Mouse (Mus musculus): ENCODE measurements around the gene Mast3. TPM values are rescaled to one million over a fixed set of nuclear protein-coding genes. Genes with fewer than 3 reads are reported as not detected.

Mast3 gene
- polyA plus RNA-seq, 1 experiment from 2014 or later = 13.9 TPM

DNA sequence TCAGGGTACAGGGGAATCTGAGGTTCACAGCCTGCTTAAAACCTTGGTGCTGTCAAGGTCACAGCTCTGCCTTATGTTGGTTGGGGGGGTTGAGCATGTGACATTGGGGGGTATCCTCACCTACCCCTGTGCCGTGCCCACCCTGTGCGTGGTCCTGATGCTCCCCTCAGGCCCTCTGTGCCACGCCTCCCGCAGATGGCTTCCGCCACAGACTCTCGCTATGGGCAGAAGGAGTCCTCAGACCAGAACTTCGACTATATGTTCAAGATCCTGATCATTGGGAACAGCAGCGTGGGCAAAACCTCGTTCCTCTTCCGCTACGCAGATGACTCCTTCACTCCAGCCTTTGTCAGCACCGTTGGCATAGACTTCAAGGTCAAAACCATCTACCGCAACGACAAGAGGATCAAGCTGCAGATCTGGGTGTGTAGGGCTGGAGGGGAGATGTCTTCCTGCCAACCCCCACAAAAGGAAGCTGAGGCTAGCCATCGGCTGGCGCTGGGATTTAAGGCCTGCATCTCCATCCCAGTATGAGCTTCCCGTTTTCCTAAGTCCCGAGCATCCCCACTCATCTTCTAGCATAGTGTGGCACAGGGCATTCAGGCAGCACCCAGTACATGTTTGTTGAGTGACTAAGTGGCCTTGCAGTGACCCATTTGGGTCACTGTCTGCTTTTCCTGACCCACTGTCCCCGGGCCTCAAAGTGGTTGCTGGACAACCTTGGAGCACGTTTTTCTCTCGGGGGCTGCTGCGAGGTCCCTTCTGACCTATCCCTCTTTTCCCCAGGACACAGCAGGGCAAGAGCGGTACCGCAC, 49.0 kb downstream of the Mast3 start:
- peak overlapping the region; percentile 97 for H3K4me2 ChIP-seq (replicated peaks)
- H3K27me3 ChIP-seq = no peaks in the 10 kb centered on the region
- peaks cover 22% of the 10 kb centered on the region; the same call in 1 of the 2 replicates for H3K36me3 ChIP-seq
- no peak for ATAC-seq (ENCODE audit: insufficient number of reproducible peaks, insufficient read depth, low FRiP score, low TSS enrichment)
- no peaks in the 10 kb centered on the region for H3K9me3 ChIP-seq
- no peak overlapping the region for H3K27ac ChIP-seq
- 81% methylated on average over 24 of the region's 24 CpGs for WGBS
- H3K4me1 ChIP-seq = peaks cover 33% of the 10 kb centered on the region
- peak overlapping the region; percentile 57 for H3K4me3 ChIP-seq
- peak overlapping the region; percentile 72 for H3K9ac ChIP-seq

- Histone ChIP-seq H3K9ac (peak overlapping the region; percentile 72), H3K9me3 (no peaks in the 10 kb centered on the region), H3K4me3 (peak overlapping the region; percentile 57), H3K4me1 (peaks cover 31% of the 10 kb centered on the region), H3K27me3 (no peaks in the 10 kb centered on the region; the same call in 1 of the 2 replicates), H3K27ac (peak overlapping the region; percentile 66), H3K36me3 (peaks cover 22% of the 10 kb centered on the region; the same call in 1 of the 2 replicates), H3K4me2 (replicated peaks) (peak overlapping the region; percentile 97)
- WGBS = 17% methylated on average over 50 of the region's 50 CpGs
- ATAC-seq (ENCODE audit: insufficient number of reproducible peaks, insufficient read depth, low FRiP score, low TSS enrichment) = peak; percentile 13
Observed at GRCm38 (mm10) chr8:70754871-70755660, 49.8 kb downstream of the Mast3 start.

DNA sequence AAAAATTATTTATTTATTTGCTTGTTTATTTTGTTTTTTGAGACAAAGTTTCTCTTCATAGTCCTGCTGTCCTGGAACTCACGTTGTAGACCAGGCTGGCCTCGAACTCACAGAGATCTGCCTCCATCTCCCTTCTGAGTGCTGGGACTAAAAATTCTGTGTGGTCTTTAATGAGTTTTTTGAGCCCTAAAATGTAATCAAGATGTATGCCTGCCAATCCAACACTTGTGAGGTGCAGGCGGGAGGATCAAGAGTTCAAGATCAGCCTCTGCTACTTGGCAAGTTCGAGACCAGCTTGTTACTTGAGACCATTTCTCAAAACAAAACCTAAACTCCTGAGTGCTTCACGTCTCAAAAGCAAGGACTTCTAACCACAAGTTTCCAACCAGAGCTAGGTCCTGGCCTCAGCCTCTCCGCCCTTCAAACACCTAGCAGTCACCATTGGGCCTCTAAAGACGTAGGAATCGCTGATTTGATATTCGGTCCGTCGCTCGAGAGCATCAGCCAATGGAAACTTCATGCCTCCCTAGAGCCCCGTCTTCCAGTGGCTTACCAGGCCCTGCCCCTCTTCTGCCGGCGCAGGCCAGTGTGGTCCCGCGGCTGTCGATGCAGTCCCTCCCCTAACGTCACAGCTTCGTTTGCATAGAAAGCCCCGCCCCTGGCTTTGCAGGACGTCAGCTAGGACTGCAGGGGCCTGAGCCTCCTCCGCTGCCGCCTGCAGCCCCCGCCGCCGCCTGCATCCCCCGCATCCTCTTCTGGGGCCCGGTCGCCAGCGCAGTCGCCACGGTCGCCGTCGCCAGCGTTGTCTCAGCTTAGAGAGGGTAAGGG, 50.6 kb downstream of the Mast3 start, which contains the start of gene Rab3a:
Gene Rab3a (plus strand): TSS at position 637 of the 828 bp plus-strand sequence.
- H3K27ac ChIP-seq = peak within 1 kb of the TSS; percentile 66
- peaks cover 25% of the 10 kb centered on the region for H3K4me1 ChIP-seq
- WGBS = 8% methylated on average over 36 of the region's 37 CpGs

GRCm38 (mm10) chr8:70753151-70753550, 51.7 kb downstream of the Mast3 start:
- no peaks in the 10 kb centered on the region for H3K9me3 ChIP-seq
- H3K36me3 ChIP-seq = peaks cover 17% of the 10 kb centered on the region; the same call in 1 of the 2 replicates
- no peak overlapping the region for H3K4me3 ChIP-seq
- 19% methylated on average over 21 of the region's 21 CpGs for WGBS
- H3K9ac ChIP-seq = no peak overlapping the region
- peak overlapping the region; percentile 51; the same call in 1 of the 2 replicates for H3K27ac ChIP-seq
- peaks cover 14% of the 10 kb centered on the region for H3K27me3 ChIP-seq
- H3K4me2 ChIP-seq (replicated peaks) = peak overlapping the region; percentile 30
- peaks cover 21% of the 10 kb centered on the region for H3K4me1 ChIP-seq
- ATAC-seq (ENCODE audit: insufficient number of reproducible peaks, insufficient read depth, low FRiP score, low TSS enrichment) = no peak

More for the DNA sequence above, 50.6 kb downstream of the Mast3 start, which contains the start of gene Rab3a:
- ATAC-seq (ENCODE audit: insufficient number of reproducible peaks, insufficient read depth, low FRiP score, low TSS enrichment) = peak; percentile 98
- Histone ChIP-seq H3K4me2 (replicated peaks) (peak within 1 kb of the TSS; percentile 97), H3K4me3 (peak within 1 kb of the TSS; percentile 57), H3K9me3 (no peaks in the 10 kb centered on the region), H3K36me3 (peaks cover 22% of the 10 kb centered on the region; the same call in 1 of the 2 replicates), H3K27me3 (peaks cover 3% of the 10 kb centered on the region; the same call in 1 of the 2 replicates), H3K9ac (peak within 1 kb of the TSS; percentile 72)

DNA sequence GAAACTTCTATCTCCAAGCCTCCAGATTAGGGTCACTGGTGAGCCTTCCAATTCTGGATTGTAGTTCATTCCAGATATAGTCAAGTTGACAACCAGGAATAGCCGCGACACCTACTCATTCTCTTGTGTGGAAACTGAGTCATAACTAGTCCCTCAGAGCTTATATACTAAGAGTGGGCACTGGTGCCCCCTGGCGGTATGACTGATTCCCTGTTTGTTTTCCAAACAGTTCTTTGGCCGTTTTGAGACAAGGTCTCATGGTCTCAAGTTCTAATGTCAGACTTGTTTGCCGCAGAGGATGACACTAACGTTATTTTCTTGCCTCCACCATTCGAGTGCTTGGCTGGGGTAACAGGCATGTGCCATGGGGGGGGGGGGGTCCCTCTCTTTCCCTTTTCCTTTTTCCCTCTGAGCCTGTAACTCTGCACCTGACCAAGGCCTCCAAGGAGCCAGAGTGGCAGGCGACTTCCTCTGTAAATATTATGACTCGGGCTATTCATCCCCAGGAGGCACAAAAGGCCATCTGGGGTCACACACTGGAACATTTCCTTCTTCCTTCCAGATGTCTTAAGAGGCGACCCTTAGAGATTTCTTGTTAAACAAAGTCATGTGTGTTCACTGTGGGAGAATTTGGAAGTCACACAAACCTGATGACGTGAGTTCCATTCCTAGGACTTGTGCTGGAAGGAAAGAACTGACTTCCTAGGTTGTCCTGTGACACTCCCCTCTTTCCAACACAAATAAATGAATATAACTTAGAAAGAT, 52.7 kb downstream of the Mast3 start:
- Histone ChIP-seq H3K27ac (peak overlapping the region; percentile 51; the same call in 1 of the 2 replicates), H3K4me3 (no peak overlapping the region), H3K27me3 (peaks cover 23% of the 10 kb centered on the region)

GRCm38 (mm10) chr8:70750128-70750680, 54.6 kb downstream of the Mast3 start:
- Histone ChIP-seq H3K27ac (no peak overlapping the region), H3K27me3 (peaks cover 43% of the 10 kb centered on the region), H3K36me3 (no peaks in the 10 kb centered on the region), H3K4me1 (peaks cover 13% of the 10 kb centered on the region), H3K4me3 (no peak overlapping the region), H3K4me2 (replicated peaks) (no peak overlapping the region), H3K9me3 (no peaks in the 10 kb centered on the region), H3K9ac (no peak overlapping the region)
- WGBS = 78% methylated on average over 13 of the region's 13 CpGs
- no peak for ATAC-seq (ENCODE audit: insufficient number of reproducible peaks, insufficient read depth, low FRiP score, low TSS enrichment)

More for the DNA sequence above, 52.7 kb downstream of the Mast3 start:
- no peaks in the 10 kb centered on the region for H3K9me3 ChIP-seq
- WGBS = 18% methylated on average over 11 of the region's 11 CpGs
- peaks cover 21% of the 10 kb centered on the region for H3K4me1 ChIP-seq
- 0 out of 2 replicates have a peak, but pooled peaks cover 11% of the 10 kb centered on the region for H3K36me3 ChIP-seq
- no peak for ATAC-seq (ENCODE audit: insufficient number of reproducible peaks, insufficient read depth, low FRiP score, low TSS enrichment)
- no peak overlapping the region for H3K9ac ChIP-seq
- H3K4me2 ChIP-seq (replicated peaks) = no peak overlapping the region

GRCm38 (mm10) chr8:70749097-70749674, 55.7 kb downstream of the Mast3 start:
- H3K36me3 ChIP-seq = no peaks in the 10 kb centered on the region
- H3K4me1 ChIP-seq = peaks cover 10% of the 10 kb centered on the region
- H3K27ac ChIP-seq = no peak overlapping the region
- WGBS = 80% methylated on average over 19 of the region's 19 CpGs
- H3K9me3 ChIP-seq = no peaks in the 10 kb centered on the region
- H3K9ac ChIP-seq = no peak overlapping the region
- H3K4me3 ChIP-seq = no peak overlapping the region
- no peak overlapping the region for H3K4me2 ChIP-seq (replicated peaks)
- H3K27me3 ChIP-seq = peaks cover 53% of the 10 kb centered on the region
- no peak for ATAC-seq (ENCODE audit: insufficient number of reproducible peaks, insufficient read depth, low FRiP score, low TSS enrichment)

GRCm38 (mm10) chr8:70748246-70749096, 56.4 kb downstream of the Mast3 start:
- no peaks in the 10 kb centered on the region for H3K9me3 ChIP-seq
- no peak overlapping the region for H3K4me3 ChIP-seq
- no peaks in the 10 kb centered on the region for H3K36me3 ChIP-seq
- peaks cover 16% of the 10 kb centered on the region for H3K4me1 ChIP-seq
- H3K27me3 ChIP-seq = peaks cover 60% of the 10 kb centered on the region
- WGBS = 88% methylated on average over 23 of the region's 23 CpGs
- H3K27ac ChIP-seq = no peak overlapping the region
- no peak overlapping the region for H3K9ac ChIP-seq
- no peak overlapping the region for H3K4me2 ChIP-seq (replicated peaks)
- ATAC-seq (ENCODE audit: insufficient number of reproducible peaks, insufficient read depth, low FRiP score, low TSS enrichment) = no peak

GRCm38 (mm10) chr8:70747211-70747890, 57.5 kb downstream of the Mast3 start:
- no peak overlapping the region for H3K9ac ChIP-seq
- peaks cover 13% of the 10 kb centered on the region for H3K4me1 ChIP-seq
- H3K4me2 ChIP-seq (replicated peaks) = no peak overlapping the region
- H3K27ac ChIP-seq = no peak overlapping the region
- H3K4me3 ChIP-seq = no peak overlapping the region
- no peaks in the 10 kb centered on the region for H3K9me3 ChIP-seq
- 84% methylated on average over 18 of the region's 18 CpGs for WGBS
- H3K27me3 ChIP-seq = peaks cover 71% of the 10 kb centered on the region
- no peaks in the 10 kb centered on the region for H3K36me3 ChIP-seq
- no peak for ATAC-seq (ENCODE audit: insufficient number of reproducible peaks, insufficient read depth, low FRiP score, low TSS enrichment)

Data from embryonic facial prominence, embryonic 12.5 days (tissue).